Mouse (Mus musculus) embryonic fibroblast, embryonic 13.5 days (primary cell): ENCODE data around the gene Napa.

Source experiments
- CTCF ChIP-seq: IDR thresholded peaks from 2 replicates; pipeline ENCODE4 v1.5.1; 2011; ENCODE audit warnings: mild to moderate bottlenecking, control low read depth, low read length, moderate library complexity, borderline replicate concordance; ENCODE audit not compliant: insufficient read depth
- POLR2A ChIP-seq: IDR thresholded peaks from 2 replicates; pipeline ENCODE4 v1.6.1; 2011; ENCODE audit warnings: low read depth, mild to moderate bottlenecking, control low read depth, low read length, moderate library complexity

DNA sequence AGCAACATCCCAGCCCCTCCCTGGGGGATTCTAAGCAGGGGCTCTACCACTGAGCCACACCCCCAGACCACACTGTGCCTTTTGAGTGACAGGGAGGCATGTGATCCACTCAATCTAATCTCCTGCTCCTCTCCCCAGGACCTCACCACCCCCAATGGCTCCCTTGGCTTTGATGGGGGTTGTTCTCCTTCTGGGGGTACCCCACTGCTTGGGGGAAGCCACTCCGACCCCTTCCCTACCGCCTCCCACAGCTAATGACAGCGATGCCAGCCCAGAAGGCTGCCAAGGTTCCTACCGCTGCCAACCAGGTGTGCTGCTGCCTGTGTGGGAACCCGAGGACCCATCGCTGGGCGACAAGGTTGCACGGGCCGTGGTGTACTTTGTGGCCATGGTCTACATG, 35.4 kb downstream of the Napa start:
- TF ChIP-seq CTCF, result no peak
- no peak for TF ChIP-seq POLR2A
